Mouse (Mus musculus) heart, postnatal 25 days (tissue): ENCODE data around the gene Hist1h2ab. TPM values are rescaled to one million over a fixed set of nuclear protein-coding genes. Genes with fewer than 3 reads are reported as not detected.

Experiments
- DNase-seq: peaks from one replicate; pipeline ENCODE4 v3.0.0; 2022; ENCODE audit warnings: low spot score
- intact Hi-C: fragments of 180-260 bp; cut with DNase I; formaldehyde crosslinking; loops from one replicate; pipeline ENCODE4 v1.15.1; 2025
- total RNA-seq, 2 experiments: library from RNA; stranded (reverse); gene quantifications; 2 replicates each; pipeline ENCODE4 v1.2.3; 2021

Hist1h2ab gene
- total RNA-seq, 2 experiments from 2014 or later = 12.7 to 17.0 TPM

- no peak for DNase-seq
- intact Hi-C loops = loop anchor here (1.0 to 10.0 kb wide), 2 partner anchors 31 to 47 kb away; partner anchors contain the start of genes Hist1h2ac and Hist1h2bc
These were observed 18.6 kb upstream of the Hist1h2ab start for GRCm38 (mm10) chr13:23732156-23732804.

- no peak for DNase-seq
- intact Hi-C loops = loop anchor here (10.0 kb wide), 1 partner anchor 52 kb away; the partner anchor contains the start of genes Hist1h2ac and Hist1h2bc
These were observed 13.8 kb upstream of the Hist1h2ab start for GRCm38 (mm10) chr13:23737091-23737490.

- intact Hi-C loops = loop anchor here (10.0 kb wide), 1 partner anchor 53 kb away; the partner anchor contains the start of genes Hist1h2ac and Hist1h2bc
- no peak for DNase-seq
These were observed 12.9 kb upstream of the Hist1h2ab start for GRCm38 (mm10) chr13:23738041-23738440.

GRCm38 (mm10) chr13:23738677-23739068 is 12.3 kb upstream of the Hist1h2ab start, which contains the start of gene Hist1h1c:
Gene Hist1h1c, plus strand, starts transcription at chr13:23738808.
- intact Hi-C loops = loop anchor here (10.0 kb wide), 1 partner anchor 54 kb away; the partner anchor contains the start of genes Hist1h2ac and Hist1h2bc
- peak; percentile 88 for DNase-seq

- DNase-seq = peak; percentile 93
- intact Hi-C loops = loop anchor here (10.0 kb wide), 1 partner anchor 54 kb away; the partner anchor contains the start of genes Hist1h2ac and Hist1h2bc
These were observed 11.6 kb upstream of the Hist1h2ab start for GRCm38 (mm10) chr13:23739069-23739921.

- no peak for DNase-seq
- intact Hi-C loops = loop anchor here (5.0 to 10.0 kb wide), 3 partner anchors 55 to 208 kb away; partner anchors contain the start of genes Hist1h1e, Hist1h2ac, Hist1h2af and Hist1h2bc
These were observed 11.0 kb upstream of the Hist1h2ab start for GRCm38 (mm10) chr13:23739922-23740252.

- no peak for DNase-seq
- intact Hi-C loops = loop anchor here (5.0 kb wide), 2 partner anchors 118 to 208 kb away; partner anchors contain the start of genes Hist1h1e, Hist1h2af, Hist1h2be and Hist1h4h
These were observed 10.6 kb upstream of the Hist1h2ab start for GRCm38 (mm10) chr13:23740256-23740840.

GRCm38 (mm10) chr13:23740910-23741309 is 10.0 kb upstream of the Hist1h2ab start:
- intact Hi-C loops = loop anchor here (5.0 kb wide), 2 partner anchors 119 to 209 kb away; partner anchors contain the start of genes Hist1h1e, Hist1h2af, Hist1h2be and Hist1h4h
- DNase-seq = no peak

- DNase-seq = no peak
- intact Hi-C loops = loop anchor here (5.0 kb wide), 2 partner anchors 120 to 210 kb away; partner anchors contain the start of genes Hist1h1e, Hist1h2af, Hist1h2be and Hist1h4h
These were observed 8.9 kb upstream of the Hist1h2ab start for GRCm38 (mm10) chr13:23742007-23742406.

GRCm38 (mm10) chr13:23743215-23743614 is 7.7 kb upstream of the Hist1h2ab start:
- DNase-seq = no peak
- intact Hi-C loops = loop anchor here (5.0 kb wide), 2 partner anchors 121 to 211 kb away; partner anchors contain the start of genes Hist1h1e, Hist1h2af, Hist1h2be and Hist1h4h

GRCm38 (mm10) chr13:23743963-23744362 is 7.0 kb upstream of the Hist1h2ab start:
- intact Hi-C loops = loop anchor here (5.0 kb wide), 2 partner anchors 122 to 212 kb away; partner anchors contain the start of genes Hist1h1e, Hist1h2af, Hist1h2be and Hist1h4h
- DNase-seq = no peak

GRCm38 (mm10) chr13:23744421-23745380 is 6.2 kb upstream of the Hist1h2ab start:
- DNase-seq = no peak
- intact Hi-C loops = loop anchor here (5.0 kb wide), 3 partner anchors 122 to 1702 kb away; partner anchors contain the start of genes Hist1h1e, Hist1h2af, Hist1h2ag and Hist1h2be

GRCm38 (mm10) chr13:23745381-23746161 is 5.4 kb upstream of the Hist1h2ab start, which contains the start of gene Hist1h3c:
Gene Hist1h3c, minus strand, starts transcription at chr13:23745602.
- intact Hi-C loops = loop anchor here (5.0 kb wide), 1 partner anchor 1703 kb away; the partner anchor contains the start of genes Hist1h2ag, Hist1h2bj and Hist1h4i
- peak; percentile 57 for DNase-seq

- intact Hi-C loops = loop anchor here (5.0 kb wide), 1 partner anchor 1704 kb away; the partner anchor contains the start of genes Hist1h2ag, Hist1h2bj and Hist1h4i
- DNase-seq = peak; percentile 67
These were observed 4.5 kb upstream of the Hist1h2ab start, which contains the start of gene Hist1h2bb for GRCm38 (mm10) chr13:23746201-23747080. Gene Hist1h2bb, plus strand, starts transcription at chr13:23746734.

GRCm38 (mm10) chr13:23747081-23747891 is 3.6 kb upstream of the Hist1h2ab start:
- DNase-seq = no peak
- intact Hi-C loops = loop anchor here (5.0 kb wide), 1 partner anchor 1705 kb away; the partner anchor contains the start of genes Hist1h2ag, Hist1h2bj and Hist1h4i
